In the genomic region with DNA sequence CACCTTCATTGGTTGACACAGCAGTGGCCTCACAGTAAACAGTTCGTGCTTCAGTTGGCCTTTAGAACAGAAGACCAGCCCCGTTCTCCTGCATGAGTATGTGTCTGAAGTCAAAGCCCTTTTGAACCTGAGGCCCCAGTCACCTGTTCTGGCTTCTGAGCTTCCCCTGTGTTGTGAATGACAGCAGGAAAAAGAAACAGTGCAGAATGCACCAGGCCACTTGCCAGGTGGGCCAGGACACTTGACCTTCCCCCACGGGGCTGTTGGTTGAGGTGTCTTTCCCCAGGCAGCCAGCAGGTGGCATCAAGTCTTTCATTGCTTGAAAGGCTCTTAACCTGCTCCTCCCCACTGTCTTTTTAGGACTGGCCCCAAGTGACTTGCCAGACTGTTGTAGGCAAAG, we compare ENCODE assay signal across 10 mouse cellular contexts.
A peak's percentile ranks its signal among the peaks of the same experiment; 100 is the strongest.
DNase-seq lines count a peak whose midpoint lies in the region; ATAC-seq and TF ChIP-seq lines count a peak whose summit lies in the region.
"Had no signal": no experiment of that assay in that cellular context is flagged by ENCODE, and none has a peak within 500 bp of the region (broad histone marks: within the 10 kb centered on the region; RNA-seq: fewer than 3 reads in every experiment).

No protein-coding gene starts in this region.

- H3K79me2 ChIP-seq in MEL (ENCODE audit: control insufficient read depth, insufficient read depth, low read length, poor library complexity) = no peaks in the 10 kb centered on the region

- TF ChIP-seq RAD21 in MEL (IDR thresholded peaks at IDR 0.05; ENCODE audit: low read depth, low read length) = no peak; the same call in none of the 2 replicates

- H3K27me3 ChIP-seq in MEL (ENCODE audit: control insufficient read depth in 1 of 2, insufficient read depth in 2 of 2, low read length in 2 of 2) = no peaks in the 10 kb centered on the region
- no peaks in the 10 kb centered on the region for H3K27me3 ChIP-seq in cerebellum, adult 2 months (ENCODE audit: control insufficient read depth, insufficient read depth, low read length)
- no peaks in the 10 kb centered on the region for H3K27me3 ChIP-seq in liver, embryonic 15.5 days
- no peaks in the 10 kb centered on the region for H3K27me3 ChIP-seq in hindbrain, embryonic 14.5 days (ENCODE audit: control insufficient read depth, insufficient read depth, low read length)
- H3K27me3 ChIP-seq: embryonic facial prominence, embryonic 15.5 days had no signal

- intact Hi-C loops in left cerebral cortex, adult 2 months (cut with DNase I) = loop anchor here (2.0 to 5.0 kb wide), 3 partner anchors 91 to 281 kb away; no protein-coding TSS in a partner anchor

- TF ChIP-seq CTCF in left cerebral cortex, adult 2 months (IDR thresholded peaks at IDR 0.05) = peak; percentile 75
- peak; percentile 62 to 70 (median 66) for TF ChIP-seq CTCF in MEL (IDR thresholded peaks at IDR 0.05 in 2 of 3, conservative IDR thresholded peaks at IDR 0.05 in 1 of 3; ENCODE audit: control insufficient read depth in 1 of 3, insufficient read depth in 1 of 3, low read depth in 2 of 3, low read length in 3 of 3, poor library complexity in 1 of 3, severe bottlenecking in 1 of 3)
- peak; percentile 76 for TF ChIP-seq CTCF in cerebellum, adult 2 months (IDR thresholded peaks at IDR 0.05; ENCODE audit: borderline replicate concordance, insufficient read depth, low read depth, low read length)

- WGBS in cerebellum, adult 2 months = 47% methylated on average over 3 of the region's 3 CpGs
- WGBS in liver, embryonic 15.5 days (ENCODE audit: insufficient replicate concordance) = 34% methylated on average over 3 of the region's 3 CpGs
- 67% methylated on average over 3 of the region's 3 CpGs for WGBS in hindbrain, embryonic 14.5 days

- no peaks in the 10 kb centered on the region for H3K9me3 ChIP-seq in MEL (replicated peaks; ENCODE audit: insufficient read depth, low read length)
- no peaks in the 10 kb centered on the region for H3K9me3 ChIP-seq in liver, embryonic 15.5 days (replicated peaks)
- H3K9me3 ChIP-seq in hindbrain, embryonic 14.5 days (ENCODE audit: control insufficient read depth, low read length) = no peaks in the 10 kb centered on the region
- H3K9me3 ChIP-seq: embryonic facial prominence, embryonic 15.5 days; limb, embryonic 12.5 days had no signal

- TF ChIP-seq EP300 in MEL (IDR thresholded peaks at IDR 0.05; ENCODE audit: low read depth in 1 of 2, low read length in 2 of 2) = no peak

- peak; percentile 53 to 68 for DNase-seq in left cerebral cortex, adult 2 months (ENCODE audit: extremely low spot score in 1 of 2, low spot score in 2 of 2)
- DNase-seq in left cerebral cortex, adult 11 months (ENCODE audit: low spot score) = no peak
- peak; percentile 59 for DNase-seq in MEL (ENCODE audit: low read depth, low spot score)
- peak; percentile 46 to 66 for DNase-seq in cerebellum, adult 2 months
- DNase-seq in spleen, postnatal 10 days (ENCODE audit: low spot score in 2 of 2) = peak; percentile 41 to 73
- DNase-seq in hindbrain, embryonic 14.5 days (ENCODE audit: low spot score) = no peak

- TF ChIP-seq POLR2A in MEL (IDR thresholded peaks at IDR 0.05; ENCODE audit: control insufficient read depth in 1 of 2, insufficient read depth in 1 of 2, low read depth in 1 of 2, low read length in 2 of 2, poor library complexity in 1 of 2) = no peak
- TF ChIP-seq POLR2A in cerebellum, adult 2 months (IDR thresholded peaks at IDR 0.05; ENCODE audit: borderline replicate concordance, insufficient read depth, low read length) = no peak

- H3K9ac ChIP-seq in MEL (ENCODE audit: control insufficient read depth, low read depth, low read length, poor library complexity, severe bottlenecking) = no peak overlapping the region
- no peak overlapping the region for H3K9ac ChIP-seq in liver, embryonic 15.5 days
- no peak overlapping the region for H3K9ac ChIP-seq in hindbrain, embryonic 14.5 days
- H3K9ac ChIP-seq: embryonic facial prominence, embryonic 15.5 days; limb, embryonic 12.5 days had no signal

- ATAC-seq in granulocyte monocyte progenitor cell, adult 5-6 weeks (replicated peaks; ENCODE audit: poor library complexity, severe bottlenecking) = 0 out of 2 replicates have a peak, but pooled peaks have one; percentile 28
- peak; percentile 35; the same call in 1 of the 2 replicates for ATAC-seq in liver, embryonic 15.5 days (ENCODE audit: insufficient read depth)
- no peak for ATAC-seq in hindbrain, embryonic 14.5 days (ENCODE audit: low FRiP score)

- 0 out of 4 replicates have a peak, but pooled peaks cover 0 to 3% of the 10 kb centered on the region in 2 experiments for H3K4me1 ChIP-seq in MEL (ENCODE audit: control insufficient read depth in 1 of 2, insufficient read depth in 2 of 2, low read length in 2 of 2)
- no peaks in the 10 kb centered on the region; the same call in 1 of the 2 replicates for H3K4me1 ChIP-seq in cerebellum, adult 2 months (ENCODE audit: control insufficient read depth, insufficient read depth, low read length)
- peaks cover 14% of the 10 kb centered on the region; the same call in 1 of the 2 replicates for H3K4me1 ChIP-seq in liver, embryonic 15.5 days (replicated peaks)
- H3K4me1 ChIP-seq in hindbrain, embryonic 14.5 days (replicated peaks; ENCODE audit: control insufficient read depth, insufficient read depth, low read length) = no peaks in the 10 kb centered on the region
- H3K4me1 ChIP-seq: embryonic facial prominence, embryonic 15.5 days; limb, embryonic 12.5 days had no signal

- H3K4me2 ChIP-seq in liver, embryonic 15.5 days = no peak overlapping the region
- H3K4me2 ChIP-seq in hindbrain, embryonic 14.5 days (replicated peaks) = no peak overlapping the region
- H3K4me2 ChIP-seq: embryonic facial prominence, embryonic 15.5 days; limb, embryonic 12.5 days had no signal

- H3K36me3 ChIP-seq in MEL (ENCODE audit: control insufficient read depth in 1 of 2, insufficient read depth in 2 of 2, low read length in 2 of 2) = no peaks in the 10 kb centered on the region
- 0 out of 2 replicates have a peak, but pooled peaks cover 3% of the 10 kb centered on the region for H3K36me3 ChIP-seq in liver, embryonic 15.5 days (replicated peaks)
- H3K36me3 ChIP-seq in hindbrain, embryonic 14.5 days (replicated peaks; ENCODE audit: control insufficient read depth, insufficient read depth) = no peaks in the 10 kb centered on the region
- H3K36me3 ChIP-seq: embryonic facial prominence, embryonic 15.5 days; limb, embryonic 12.5 days had no signal

- H3K4me3 ChIP-seq in left cerebral cortex, adult 2 months = no peak overlapping the region
- no peak overlapping the region for H3K4me3 ChIP-seq in MEL (ENCODE audit: control insufficient read depth in 1 of 2, insufficient read depth in 1 of 2, low read depth in 2 of 2, low read length in 2 of 2)
- H3K4me3 ChIP-seq in cerebellum, adult 2 months (replicated peaks; ENCODE audit: insufficient read depth, low read depth, low read length) = no peak overlapping the region
- no peak overlapping the region for H3K4me3 ChIP-seq in liver, embryonic 15.5 days (replicated peaks)
- H3K4me3 ChIP-seq in hindbrain, embryonic 14.5 days (replicated peaks; ENCODE audit: low read length) = no peak overlapping the region
- H3K4me3 ChIP-seq: embryonic facial prominence, embryonic 15.5 days; limb, embryonic 12.5 days had no signal

- H3K27ac ChIP-seq in left cerebral cortex, adult 2 months = no peak overlapping the region
- H3K27ac ChIP-seq in MEL (ENCODE audit: control insufficient read depth, low read depth, low read length) = no peak overlapping the region
- no peak overlapping the region for H3K27ac ChIP-seq in cerebellum, adult 2 months (ENCODE audit: insufficient read depth, low read length)
- no peak overlapping the region for H3K27ac ChIP-seq in liver, embryonic 15.5 days (replicated peaks)
- H3K27ac ChIP-seq in hindbrain, embryonic 14.5 days = no peak overlapping the region
- H3K27ac ChIP-seq: embryonic facial prominence, embryonic 15.5 days; limb, embryonic 12.5 days had no signal

TF ChIP-seq in MEL, 35 proteins besides CTCF, POLR2A, EP300 and RAD21:
- TF ChIP-seq ZKSCAN1 (IDR thresholded peaks at IDR 0.05; ENCODE audit: low read depth, low read length) = no peak
- peak; percentile 61 for TF ChIP-seq SMC3 (IDR thresholded peaks at IDR 0.05; ENCODE audit: low read depth, low read length)
- TF ChIP-seq MXI1 (IDR thresholded peaks at IDR 0.05; ENCODE audit: low read depth, low read length) = no peak
- TF ChIP-seq POLR2AphosphoS5 (IDR thresholded peaks at IDR 0.05; ENCODE audit: borderline replicate concordance, low read depth, low read length) = no peak
- no peak for TF ChIP-seq MYB (IDR thresholded peaks at IDR 0.05; ENCODE audit: low read depth, low read length)

Comparison
In these comparisons a context has a peak if more than half of its experiments do, and no peak if none do; other contexts are left out.
1. DNase-seq: peak in left cerebral cortex, adult 2 months (2 of 2), MEL (single experiment), cerebellum, adult 2 months (2 of 2) and spleen, postnatal 10 days (2 of 2); none in left cerebral cortex, adult 11 months (single experiment) and hindbrain, embryonic 14.5 days (single experiment).
2. Peak in every context shown above with its lines, with median percentiles within 50 percentile points of each other: CTCF ChIP-seq.